9 mouse cellular contexts compared by ENCODE assay signal in the genomic region with DNA sequence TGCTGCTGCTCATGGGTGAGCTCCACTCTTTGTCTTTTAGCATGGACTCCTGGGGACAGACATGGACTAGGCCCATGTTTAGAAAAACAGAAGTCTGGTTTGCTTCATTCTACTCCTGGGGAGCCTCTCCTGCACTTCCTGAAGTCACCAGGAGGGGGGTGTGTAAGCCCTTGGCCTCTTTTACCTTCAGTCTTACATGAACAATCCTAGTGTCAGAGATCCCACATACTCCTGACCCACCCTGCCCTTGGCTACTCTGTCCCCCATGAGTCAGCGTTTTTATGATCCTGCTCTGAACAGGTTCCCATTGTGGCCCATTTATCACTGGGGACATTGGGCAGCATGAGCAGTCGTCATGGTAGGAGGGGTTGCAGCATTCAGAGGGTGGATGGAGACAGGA. TPM values are rescaled to one million over a fixed set of nuclear protein-coding genes. Genes with fewer than 3 reads are reported as not detected.
DNase-seq lines count a peak whose midpoint lies in the region; ATAC-seq and TF ChIP-seq lines count a peak whose summit lies in the region.
"Had no signal": no experiment of that assay in that cellular context is flagged by ENCODE, and none has a peak within 500 bp of the region (broad histone marks: within the 10 kb centered on the region; RNA-seq: fewer than 3 reads in every experiment).

No protein-coding gene starts in this region.

- no peak overlapping the region for H3K27ac ChIP-seq in liver, adult 2 months (replicated peaks; ENCODE audit: insufficient read depth, low read depth, low read length)

- WGBS in liver, adult 2 months = 56% methylated on average over 2 of the region's 2 CpGs

- ATAC-seq in frontal cortex, adult (ENCODE audit: low TSS enrichment) = no peak

- H3K79me2 ChIP-seq in liver, adult 2 months (ENCODE audit: control insufficient read depth, insufficient read depth, low read length) = peaks cover 3% of the 10 kb centered on the region; the same call in 1 of the 2 replicates

- DNase-seq in heart, adult 11 months = peak; percentile 88
- DNase-seq in heart, postnatal 25 days (ENCODE audit: low spot score) = no peak
- peak; percentile 66 for DNase-seq in 416B (ENCODE audit: low read depth)
- DNase-seq in T-cell, adult 2 months (ENCODE audit: low spot score) = peak; percentile 36
- peak; percentile 15 for DNase-seq in liver, adult 2 months (ENCODE audit: extremely low read depth, low read depth, low spot score)
- peak; percentile 73 for DNase-seq in splenic B cell, adult 2 months (ENCODE audit: low read depth, low spot score)
- no peak for DNase-seq in layer of hippocampus, postnatal 10 days (ENCODE audit: low spot score in 2 of 2)

- no peak overlapping the region for H3K4me3 ChIP-seq in liver, adult 2 months (ENCODE audit: insufficient read depth, low read depth, low read length)

- no peak overlapping the region for H3K9ac ChIP-seq in liver, adult 2 months (ENCODE audit: low read depth, low read length)

- TF ChIP-seq CTCF in liver, adult 2 months (IDR thresholded peaks at IDR 0.05; ENCODE audit: low read depth, low read length) = peak; percentile 25; the same call in 1 of the 2 replicates

- no peaks in the 10 kb centered on the region for H3K36me3 ChIP-seq in liver, adult 2 months (ENCODE audit: control insufficient read depth, insufficient read depth, low read length)
- H3K36me3 ChIP-seq in splenic B cell, adult 2 months (ENCODE audit: control insufficient read depth, insufficient read depth, low read length, poor library complexity, severe bottlenecking) = no peaks in the 10 kb centered on the region

- no peaks in the 10 kb centered on the region for H3K4me1 ChIP-seq in liver, adult 2 months (ENCODE audit: control insufficient read depth, insufficient read depth, low read length)

- TF ChIP-seq POLR2A in liver, adult 2 months (IDR thresholded peaks at IDR 0.05; ENCODE audit: extremely low read depth, insufficient read depth, low read length) = no peak

- H3K27me3 ChIP-seq in liver, adult 2 months (ENCODE audit: control insufficient read depth, insufficient read depth, low read length) = no peaks in the 10 kb centered on the region
- H3K27me3 ChIP-seq in splenic B cell, adult 2 months (ENCODE audit: control insufficient read depth, insufficient read depth, low read length, poor library complexity, severe bottlenecking) = no peaks in the 10 kb centered on the region; the same call in 1 of the 2 replicates

- intact Hi-C loops in heart, postnatal 25 days (cut with DNase I) = no loop called here

RNA-seq across cellular contexts. Expression of a gene that starts 15.7 kb away (rescaled TPM):
- 10 to 100 TPM; 26.9 to 28.9 TPM for total RNA-seq in heart, postnatal 25 days (2021)
- 0.09 and 0.13 TPM in 2 replicates for total RNA-seq in liver, adult 2 months (2014; rRNA removed)
- polyA plus RNA-seq in liver, adult 2 months (2012; rRNA removed) = 0.41 and 0.60 TPM in 2 replicates
- total RNA-seq in layer of hippocampus, postnatal 10 days (2021) = 10 to 100 TPM; 75.0 to 82.7 TPM

RNA-seq across cellular contexts. Expression of a gene that starts 27.1 kb away (rescaled TPM):
- total RNA-seq in heart, postnatal 25 days (2021) = not detected
- not detected in 2 replicates for total RNA-seq in liver, adult 2 months (2014; rRNA removed)
- polyA plus RNA-seq in liver, adult 2 months (2012; rRNA removed) = not detected in 2 replicates
- total RNA-seq in layer of hippocampus, postnatal 10 days (2021) = not detected
- total RNA-seq: heart, postnatal 36 days had no signal

RNA-seq across cellular contexts. Expression of a gene that starts 39.7 kb away (rescaled TPM):
- 10 to 100 TPM; 49.7 to 51.6 TPM for total RNA-seq in heart, postnatal 25 days (2021)
- 116 and 153 TPM in 2 replicates for total RNA-seq in liver, adult 2 months (2014; rRNA removed)
- polyA plus RNA-seq in liver, adult 2 months (2012; rRNA removed) = 421 and 511 TPM in 2 replicates
- 1 to 10 TPM; 2.1 to 2.5 TPM for total RNA-seq in layer of hippocampus, postnatal 10 days (2021)

RNA-seq across cellular contexts. Expression of a gene that starts 57.5 kb away (rescaled TPM):
- total RNA-seq in heart, postnatal 25 days (2021) = not detected
- not detected in 2 replicates for total RNA-seq in liver, adult 2 months (2014; rRNA removed)
- not detected in 2 replicates for polyA plus RNA-seq in liver, adult 2 months (2012; rRNA removed)
- not detected for total RNA-seq in layer of hippocampus, postnatal 10 days (2021)
- total RNA-seq: heart, postnatal 36 days had no signal

Comparison
In these comparisons a context has a peak if more than half of its experiments do, and no peak if none do; other contexts are left out.
1. DNase-seq: peak in heart, adult 11 months (single experiment), 416B (single experiment), T-cell, adult 2 months (single experiment), liver, adult 2 months (single experiment) and splenic B cell, adult 2 months (single experiment); none in heart, postnatal 25 days (single experiment) and layer of hippocampus, postnatal 10 days (0 of 2).
2. RNA of a gene that starts 15.7 kb away (total RNA-seq): 75.0 to 82.7 TPM in layer of hippocampus, postnatal 10 days and 26.9 to 28.9 TPM in heart, postnatal 25 days; 0.09 to 0.13 TPM in liver, adult 2 months; every median in the first group is over 10 times any median in the second.
3. RNA of a gene that starts 39.7 kb away (total RNA-seq): 116 to 153 TPM in liver, adult 2 months and 49.7 to 51.6 TPM in heart, postnatal 25 days; 2.1 to 2.5 TPM in layer of hippocampus, postnatal 10 days; every median in the first group is over 10 times any median in the second.